Mouse (Mus musculus) CD4-positive, CD25-positive, alpha-beta regulatory T cell, adult 2 months (primary cell): ENCODE data around the gene Zbtb8a.
"Not testable (repeated sequence)": the region's sequence is repeated elsewhere in the genome, so short reads cannot be mapped to it uniquely, and the experiment has no call there.

Source experiments
- DNase-seq: peaks from one replicate; pipeline ENCODE4 v3.0.0-alpha.2; 2012; ENCODE audit warnings: low read depth, low spot score

Gene Zbtb8a

DNA sequence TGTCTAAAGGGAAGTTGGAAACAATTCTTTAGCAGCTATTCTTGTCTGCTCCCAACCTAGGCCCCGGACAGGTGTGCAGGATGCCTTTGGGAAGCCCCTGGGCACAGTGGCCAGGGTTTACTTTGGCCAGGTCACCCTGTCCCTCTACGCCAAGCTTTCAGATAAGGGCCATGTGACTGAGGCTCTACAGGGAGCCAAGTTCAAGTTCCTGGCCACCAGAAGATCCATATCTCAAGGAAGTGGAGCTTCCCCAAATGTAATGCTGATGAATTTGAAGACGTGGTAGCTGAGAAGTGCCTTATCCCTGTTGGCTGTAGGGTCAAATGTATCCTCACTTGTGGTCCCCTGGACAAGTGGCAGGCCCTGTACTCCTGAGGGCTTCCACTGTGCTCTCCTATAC, 1.9 kb upstream of the Zbtb8a start:
- DNase-seq, result no peak

DNA sequence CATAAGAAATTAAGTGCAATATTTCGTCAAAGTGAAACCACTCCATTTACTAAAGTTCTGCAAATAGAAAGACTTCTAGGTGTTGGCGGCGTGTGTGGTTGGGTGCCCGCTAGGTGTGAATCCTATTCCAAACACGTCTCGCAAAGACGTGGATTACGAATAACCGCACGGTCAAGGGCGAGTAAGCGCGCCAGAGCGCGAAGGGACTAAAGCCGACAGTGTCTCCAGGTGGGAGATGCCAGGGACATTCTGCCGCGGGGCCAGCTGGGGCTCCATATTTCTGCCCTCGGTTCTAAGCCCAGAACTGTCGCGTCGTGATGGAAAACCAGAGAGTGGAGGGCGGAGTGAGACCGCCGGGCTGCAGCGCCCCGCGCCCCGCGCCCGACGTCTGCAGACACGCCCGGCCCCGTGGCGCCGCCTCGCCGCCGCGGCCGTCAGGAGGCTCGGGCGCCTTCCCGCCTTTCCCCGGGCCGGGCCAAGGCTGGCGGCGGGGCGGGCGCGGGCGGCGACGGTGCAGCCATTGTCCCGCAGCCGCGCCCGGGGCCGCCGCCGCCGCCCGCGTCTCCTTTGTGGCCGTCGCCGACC, 863 bp downstream of the Zbtb8a start:
- peak; percentile 63 for DNase-seq

DNA sequence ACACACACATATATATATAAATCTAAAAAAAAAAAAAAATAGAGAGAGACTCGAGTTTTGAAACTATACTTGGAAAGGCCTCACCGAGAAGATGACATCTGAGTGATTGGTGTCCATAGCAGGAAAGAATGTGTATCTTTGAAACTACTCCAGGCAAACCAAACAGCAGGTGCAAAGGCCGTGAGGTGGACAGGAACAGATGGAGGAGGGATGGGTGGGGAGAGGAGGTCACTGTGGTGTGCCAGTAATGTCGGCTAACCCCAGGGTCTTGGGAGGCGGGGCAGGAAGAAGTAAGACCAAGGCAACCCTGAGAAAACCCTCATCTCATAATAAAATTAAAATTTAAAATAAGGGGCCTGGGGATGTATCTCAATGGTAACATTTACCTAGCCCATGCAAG, 2.1 kb downstream of the Zbtb8a start:
- no peak for DNase-seq

DNA sequence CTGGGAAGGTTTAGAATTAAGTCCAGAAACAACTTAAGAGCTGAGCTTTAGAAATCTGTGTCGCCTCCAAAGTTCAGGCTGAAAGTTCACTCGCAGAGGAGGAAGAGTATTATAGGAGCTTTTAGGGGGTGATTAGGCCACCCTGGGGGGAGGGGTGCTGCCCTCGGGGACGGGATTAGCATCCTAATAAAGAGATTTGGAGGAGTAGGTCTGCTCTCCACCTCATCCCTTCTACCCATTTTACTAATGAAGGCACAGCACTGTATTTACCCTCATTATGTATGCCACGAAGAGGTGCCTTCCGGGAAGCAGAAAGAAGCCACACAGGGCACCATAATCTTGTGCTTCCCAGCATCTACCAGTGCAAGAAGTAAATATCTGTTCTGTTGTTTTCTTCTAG, 2.9 kb downstream of the Zbtb8a start:
- no peak for DNase-seq

DNA sequence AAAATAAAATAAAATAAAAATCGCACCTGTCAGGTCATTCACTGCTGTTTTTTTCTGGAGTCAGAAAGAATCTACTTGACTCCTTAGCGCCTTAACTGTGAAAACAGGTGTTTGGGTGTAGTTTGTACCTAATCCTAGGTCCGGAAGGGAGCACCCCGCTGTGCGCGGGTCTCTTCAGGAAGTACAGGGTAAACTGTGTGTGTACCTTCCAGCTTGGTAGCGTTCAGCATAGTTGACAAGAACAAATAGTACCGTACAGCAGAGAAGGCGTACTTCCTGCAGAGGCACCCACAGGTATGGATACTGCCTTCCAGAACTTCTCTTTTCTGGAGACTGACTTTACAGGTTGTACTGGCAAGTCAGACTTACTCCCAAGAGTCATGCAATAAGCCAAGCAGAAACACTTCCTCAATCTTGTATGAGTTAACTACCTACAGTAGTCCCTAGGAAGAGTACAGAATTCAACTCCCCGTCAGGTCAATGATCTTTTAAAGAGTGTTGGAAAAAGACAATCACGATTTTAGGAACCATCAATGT, 3.6 kb downstream of the Zbtb8a start:
- no peak for DNase-seq

DNA sequence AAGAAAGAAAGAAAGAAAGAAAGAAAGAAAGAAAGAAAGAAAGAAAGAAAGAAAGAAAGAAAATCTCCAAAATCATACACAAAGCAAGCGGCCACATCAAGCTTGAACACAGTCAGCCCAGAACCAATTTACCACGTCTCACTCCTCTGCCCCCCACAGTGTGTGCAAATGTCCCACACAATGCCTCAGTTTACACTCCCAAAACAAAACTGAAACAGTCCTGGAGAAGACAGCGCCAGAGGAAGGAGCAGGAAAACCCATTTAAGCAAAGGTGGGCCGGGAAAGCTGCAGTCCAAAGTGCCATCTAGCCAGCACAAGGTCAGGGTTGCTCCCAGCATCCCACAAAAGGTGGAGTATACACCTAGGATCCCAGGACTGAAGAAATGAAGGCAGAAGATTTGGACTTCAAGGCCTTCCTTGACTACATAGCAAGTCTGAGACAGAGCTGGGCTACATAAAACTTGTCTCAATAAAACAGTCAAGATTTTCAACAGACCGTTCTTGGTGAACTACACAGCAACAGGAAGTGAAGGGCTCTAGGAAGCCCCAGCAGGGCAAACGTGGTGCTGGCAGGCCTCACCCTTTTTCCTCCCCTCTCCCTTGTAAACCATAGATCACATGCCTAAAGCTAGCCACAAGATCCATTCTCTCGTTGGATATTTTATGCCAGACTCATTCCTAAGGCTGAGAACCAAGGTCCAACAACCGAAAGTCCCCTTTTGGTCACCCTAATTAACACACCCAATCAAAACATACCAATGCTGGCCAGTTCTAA, 4.5 kb downstream of the Zbtb8a start:
- DNase-seq, result peak; percentile 58

DNA sequence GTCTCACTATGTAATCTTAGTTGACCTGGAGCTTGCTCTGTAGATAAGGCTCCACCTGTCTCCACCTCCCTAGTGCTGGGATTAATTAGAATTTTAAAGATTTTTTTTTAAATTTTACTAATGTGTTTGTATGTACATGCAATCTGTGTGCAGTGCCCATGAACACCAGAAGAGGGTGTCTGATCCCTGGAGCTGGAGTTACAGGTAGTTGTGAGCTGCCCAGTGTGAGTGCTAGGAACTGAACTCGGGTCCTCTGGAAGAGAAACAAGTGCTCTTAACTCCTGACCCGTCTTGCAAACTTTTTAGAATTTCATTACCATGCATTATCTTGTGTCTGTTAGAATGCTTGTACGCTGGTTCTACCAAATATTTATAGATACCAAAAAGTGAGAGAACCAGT, 6.5 kb downstream of the Zbtb8a start:
- no peak for DNase-seq

DNA sequence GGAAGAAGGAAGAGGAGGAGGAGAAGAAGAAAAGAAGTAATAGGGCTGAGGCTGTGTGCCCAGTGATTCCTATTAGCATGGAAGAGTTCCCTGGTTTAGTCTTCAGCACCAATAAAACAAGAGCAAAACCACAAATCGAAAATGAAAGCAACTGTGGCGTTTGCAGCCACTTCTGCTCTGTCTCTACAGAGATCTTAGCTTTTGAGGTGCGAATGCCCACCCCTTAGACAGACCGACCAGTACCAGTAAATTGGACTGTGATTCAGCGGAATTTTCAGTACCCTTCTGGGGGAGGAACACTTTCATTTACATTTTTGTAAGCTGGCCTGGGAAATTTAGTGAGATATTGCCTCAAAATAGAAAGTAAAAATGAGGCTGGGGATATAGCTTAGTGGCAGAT, 12.7 kb downstream of the Zbtb8a start:
- DNase-seq, result peak; percentile 75

DNA sequence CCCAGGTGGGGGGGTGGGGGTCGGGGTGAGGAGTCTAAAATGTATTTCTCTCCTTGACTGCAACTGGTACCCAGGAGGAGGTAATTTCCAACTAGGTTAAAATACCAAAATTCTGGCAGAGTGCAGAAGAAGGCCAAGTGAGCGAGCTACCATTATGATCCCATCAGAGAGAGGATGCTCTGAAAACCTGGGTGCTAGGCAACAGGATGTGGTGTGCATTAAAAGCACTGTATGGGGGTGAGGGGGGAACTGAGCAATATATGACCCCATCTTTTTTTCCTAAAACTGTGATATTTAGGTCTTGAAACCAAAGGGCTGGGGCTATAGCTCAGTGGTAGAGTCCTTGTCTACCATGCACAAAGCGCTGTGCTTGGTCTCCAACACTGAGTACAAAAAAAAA, 13.5 kb downstream of the Zbtb8a start:
- DNase-seq, result peak; percentile 38

DNA sequence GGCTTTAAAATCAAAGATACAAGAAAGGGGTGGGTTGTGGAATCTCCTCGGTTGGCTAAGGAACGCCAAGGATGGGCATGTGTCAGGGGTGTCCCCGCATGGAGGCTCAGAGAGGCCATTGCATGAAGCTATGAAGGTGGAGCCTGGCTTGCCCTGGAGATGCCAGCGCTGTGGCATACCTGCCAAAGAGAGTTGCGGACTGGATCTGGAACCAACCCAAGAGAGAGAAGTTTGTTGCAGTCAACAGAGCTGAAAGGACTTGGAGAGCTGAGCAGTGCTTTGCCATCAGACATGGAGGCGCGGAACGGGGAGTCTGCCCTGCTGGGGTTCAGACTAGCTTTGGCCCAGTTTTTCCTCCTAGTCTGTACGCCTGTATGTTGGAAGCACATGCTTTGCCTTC, 14.5 kb downstream of the Zbtb8a start:
- DNase-seq, result no peak

DNA sequence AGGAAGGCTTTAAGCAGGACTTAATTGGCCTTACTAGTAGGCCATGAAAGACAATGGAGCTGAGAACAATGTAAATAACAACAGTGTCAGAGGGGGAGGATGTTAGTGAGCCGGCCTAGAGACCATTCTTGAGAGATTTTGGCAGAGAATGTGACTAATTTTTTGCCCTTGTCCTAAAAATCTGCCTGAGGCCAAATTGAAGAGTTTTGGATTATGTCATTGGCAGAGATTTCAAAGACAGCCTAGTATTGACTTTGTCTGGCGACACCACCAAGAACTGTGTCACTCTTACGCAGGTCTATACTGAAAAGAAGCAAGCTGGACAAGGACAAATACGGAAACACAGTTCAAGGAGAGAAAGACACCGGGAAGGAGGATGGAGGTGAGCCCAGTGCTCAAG, 15.1 kb downstream of the Zbtb8a start:
- no peak for DNase-seq

DNA sequence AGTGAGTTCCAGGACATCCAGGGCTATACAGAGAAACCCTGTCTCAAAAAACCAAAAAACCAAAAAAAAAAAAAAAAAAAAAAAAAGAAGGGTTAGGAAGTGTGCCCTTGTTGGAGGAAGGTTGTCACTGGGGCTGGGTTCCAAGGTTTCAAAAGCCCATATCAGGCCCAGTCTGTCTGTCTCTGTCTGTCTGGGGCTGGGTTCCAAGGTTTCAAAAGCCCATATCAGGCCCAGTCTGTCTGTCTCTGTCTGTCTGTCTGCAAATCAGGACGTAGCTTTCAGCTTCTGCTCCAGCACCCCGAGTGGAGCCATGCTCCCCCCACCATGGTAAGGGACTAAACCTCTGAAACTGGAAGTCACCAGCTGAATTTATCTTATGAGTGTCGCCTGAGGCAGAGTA, 15.7 kb downstream of the Zbtb8a start:
- DNase-seq, result not testable (repeated sequence)

DNA sequence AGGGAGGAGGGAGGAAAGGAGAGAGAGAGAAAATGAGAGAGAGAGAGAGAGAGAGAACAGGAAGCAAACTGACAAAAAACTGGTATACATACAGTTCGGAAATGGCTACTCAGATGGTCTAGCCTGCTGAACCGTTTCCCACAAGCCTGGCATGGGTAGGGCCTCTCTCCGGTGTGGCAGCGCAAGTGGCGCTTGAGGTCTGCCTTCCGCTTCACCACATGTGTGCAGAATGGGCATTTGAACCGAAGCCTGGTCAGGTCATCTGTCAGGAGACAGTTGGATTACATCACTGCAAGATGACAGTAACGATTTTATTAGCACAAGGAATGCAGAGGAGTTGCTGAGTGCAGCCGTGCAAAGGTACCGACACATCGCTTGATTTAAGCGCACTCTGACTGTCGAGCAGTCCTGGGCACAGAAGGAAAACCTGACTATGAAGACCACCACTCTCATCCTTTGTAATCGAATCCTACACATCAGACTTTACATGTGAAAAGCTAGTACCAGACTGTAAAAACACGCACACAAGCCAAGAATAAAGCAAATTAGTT, 20.2 kb downstream of the Zbtb8a start:
- no peak for DNase-seq

DNA sequence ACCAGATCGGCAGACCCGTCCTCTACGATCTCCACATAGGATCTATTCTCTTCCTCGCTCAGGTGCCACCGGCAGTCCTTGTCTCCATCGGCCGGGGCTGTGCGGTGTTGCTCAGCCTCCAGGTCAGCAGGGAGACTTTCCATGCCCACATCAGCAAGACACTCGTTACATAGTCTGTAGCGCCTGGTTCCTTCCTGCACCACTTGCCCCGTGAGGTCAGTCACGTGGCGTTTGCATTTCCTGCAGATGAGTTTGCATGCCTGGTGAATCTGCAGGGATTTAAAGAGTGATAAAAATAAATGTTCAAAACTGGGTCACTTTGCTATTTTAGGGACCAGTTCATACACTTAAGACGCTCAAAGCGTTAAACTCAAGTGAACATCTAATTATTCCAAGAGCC, 23.7 kb downstream of the Zbtb8a start:
- no peak for DNase-seq

DNA sequence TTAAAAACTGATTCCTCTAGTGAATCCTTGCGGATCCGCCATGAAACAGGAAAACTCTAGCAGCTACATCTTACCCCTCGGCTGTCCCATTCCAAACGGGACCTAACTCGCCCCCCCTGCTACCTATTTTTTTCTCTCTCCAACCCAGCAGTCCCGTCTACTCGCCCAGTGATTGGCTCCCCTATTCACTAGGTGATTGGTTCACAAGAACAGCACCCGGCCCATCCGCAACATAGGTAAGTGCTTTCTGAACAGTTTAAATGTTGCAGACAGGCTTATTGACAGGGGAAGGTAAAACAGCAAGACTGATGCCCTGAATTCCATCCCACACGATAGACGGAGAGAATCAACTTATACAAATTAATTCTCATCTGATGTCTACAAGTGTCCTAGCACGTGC, 24.7 kb downstream of the Zbtb8a start:
- no peak for DNase-seq

DNA sequence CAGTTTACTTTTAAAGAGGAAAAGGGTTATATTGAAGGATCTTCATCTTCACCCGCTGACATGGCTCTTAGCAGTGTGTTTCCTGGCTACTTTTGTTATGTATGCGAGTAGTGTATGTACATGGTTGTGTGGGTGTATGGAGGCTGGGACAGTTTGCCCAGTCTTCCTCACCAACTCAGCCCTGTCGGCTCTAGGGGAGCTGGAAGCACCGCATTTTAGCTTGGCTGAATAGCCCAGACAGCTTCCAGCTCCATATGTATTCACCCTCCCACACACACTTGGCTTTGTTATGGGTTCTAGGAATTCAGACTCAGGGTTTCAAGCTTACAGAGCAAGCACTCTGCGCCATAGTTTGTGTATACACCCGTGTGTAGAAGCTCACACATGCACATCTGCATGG, 26.8 kb downstream of the Zbtb8a start:
- no peak for DNase-seq

DNA sequence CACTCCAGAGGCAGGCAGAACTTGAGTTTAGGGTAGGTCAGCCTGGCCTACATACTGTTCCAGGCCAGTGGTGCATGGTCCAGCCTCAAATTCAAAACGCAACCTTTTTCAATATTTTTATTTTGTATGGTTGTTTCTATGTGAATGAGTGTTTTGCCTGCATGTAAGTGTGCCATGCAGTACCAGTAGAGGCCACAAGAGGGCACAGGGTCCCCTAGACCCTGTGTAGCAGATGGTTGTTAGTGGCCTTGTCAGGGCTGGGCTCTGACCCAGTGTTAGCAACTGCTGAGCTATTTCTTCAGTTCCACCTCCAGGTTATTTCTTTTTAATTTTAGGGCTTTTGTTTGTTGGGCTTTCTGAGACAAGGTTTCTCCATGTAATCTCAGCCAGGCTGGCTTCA, 27.3 kb downstream of the Zbtb8a start:
- peak; percentile 92 for DNase-seq

DNA sequence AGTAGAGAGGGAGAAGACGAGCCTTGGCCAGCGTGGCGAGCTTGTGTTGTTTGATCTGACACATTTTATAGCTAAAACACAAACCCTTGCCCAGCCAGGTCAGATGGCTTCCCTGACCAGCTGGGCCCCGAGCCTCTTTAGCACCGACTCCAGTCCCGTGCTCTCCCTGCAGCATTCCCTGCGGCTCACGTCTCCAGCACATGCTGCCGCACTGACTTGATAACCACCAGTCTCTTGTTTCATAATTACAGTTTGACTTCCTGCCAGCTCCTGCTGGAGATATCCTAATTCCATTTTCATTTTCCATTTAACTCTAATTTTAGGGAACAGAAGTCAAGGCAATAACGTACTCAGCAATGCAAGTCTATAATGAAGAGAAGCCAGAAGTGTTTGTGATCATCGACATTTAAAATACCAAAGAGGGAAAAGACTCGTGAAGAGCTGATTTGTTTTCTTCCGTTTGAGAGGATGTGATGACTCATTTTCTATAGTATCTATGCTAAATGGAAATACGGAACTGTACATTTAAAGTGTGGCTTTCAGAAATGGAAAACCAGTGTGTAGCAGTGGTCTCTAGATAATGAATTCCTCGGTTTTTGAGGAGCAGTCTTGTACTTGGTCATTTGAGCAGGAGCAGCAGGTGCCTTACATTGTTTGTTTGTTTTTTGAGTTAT, 31.3 kb downstream of the Zbtb8a start:
- DNase-seq, result no peak

DNA sequence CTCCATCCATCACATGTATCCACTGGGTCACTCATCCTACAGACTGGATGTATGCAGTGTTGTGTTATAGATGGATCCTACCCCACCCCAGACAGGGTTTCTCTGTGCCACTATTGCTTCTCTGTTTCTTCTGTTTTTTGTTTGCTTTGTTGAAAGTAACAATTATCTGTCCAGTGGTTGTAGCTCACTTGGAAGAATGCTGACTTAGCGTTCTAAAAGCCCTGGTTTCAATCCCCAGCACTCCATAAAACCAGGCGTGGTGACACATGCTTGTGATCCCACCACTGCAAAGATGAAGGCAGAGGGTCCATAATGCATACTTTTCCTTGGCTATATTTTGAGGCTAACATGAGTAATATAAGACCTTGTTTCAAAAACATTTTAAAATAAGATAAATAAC, 35.2 kb downstream of the Zbtb8a start:
- no peak for DNase-seq

DNA sequence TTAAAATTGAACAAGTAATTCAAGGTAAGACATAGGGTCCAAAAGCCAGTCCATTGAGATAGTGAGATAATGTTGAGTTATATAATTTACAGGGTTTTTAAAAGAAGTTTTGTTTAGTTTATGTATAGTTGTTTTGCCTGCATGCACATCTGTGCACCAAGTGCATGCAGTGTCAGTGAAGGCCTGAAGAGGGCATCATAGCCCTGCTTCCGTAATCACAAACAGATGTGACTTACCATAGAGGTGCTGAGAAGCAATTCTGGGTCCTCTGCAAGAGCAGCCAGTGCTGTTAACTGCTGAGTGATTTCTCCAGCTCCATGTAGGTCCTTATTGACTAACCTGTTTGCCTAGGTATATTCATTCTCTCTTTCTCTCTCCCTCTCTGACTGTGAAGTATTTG, 36.0 kb downstream of the Zbtb8a start:
- peak; percentile 41 for DNase-seq

DNA sequence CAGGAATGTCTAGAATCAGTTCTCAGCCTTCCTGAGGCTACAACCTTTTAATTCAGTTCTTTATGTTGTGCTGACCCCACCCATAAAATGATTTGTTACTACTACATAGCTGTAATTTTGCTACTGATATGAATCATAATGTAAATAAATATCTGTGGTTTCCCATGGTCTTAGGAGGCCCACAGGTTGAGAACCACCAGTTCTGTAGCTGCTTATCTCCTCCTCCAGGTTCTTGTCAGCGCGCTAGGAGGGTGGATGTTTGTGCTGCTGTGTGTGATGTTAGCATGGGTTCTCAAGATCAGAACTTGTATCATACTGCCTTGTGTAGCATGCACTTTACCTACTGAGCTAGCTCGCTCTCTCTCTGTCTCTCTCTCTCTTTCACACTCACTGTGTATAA, 38.2 kb downstream of the Zbtb8a start:
- DNase-seq, result no peak

DNA sequence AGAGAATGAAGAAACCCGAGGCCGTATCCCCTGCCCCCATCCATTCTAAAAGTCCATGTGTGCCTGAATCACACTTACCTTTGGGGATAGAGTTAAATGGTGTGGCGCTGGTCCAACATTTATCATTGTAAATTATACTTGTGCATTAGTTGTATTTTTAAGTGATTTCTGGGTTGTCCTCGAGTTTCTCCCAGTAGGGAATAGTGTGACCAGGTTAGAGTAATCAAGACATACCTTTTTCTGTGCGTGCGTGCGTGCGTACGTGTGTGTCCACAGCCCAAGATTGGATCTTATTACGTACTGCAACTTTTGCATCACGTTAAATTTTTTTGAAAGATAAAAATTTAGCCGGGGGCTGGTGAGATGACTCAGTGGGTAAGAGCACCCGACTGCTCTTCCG, 41.6 kb downstream of the Zbtb8a start:
- peak; percentile 52 for DNase-seq
